Mouse (Mus musculus): ENCODE results near the gene Rab11fip5. TPM values are rescaled to one million over a fixed set of nuclear protein-coding genes. Genes with fewer than 3 reads are reported as not detected.

Gene Rab11fip5
- polyA plus RNA-seq, 1 experiment from 2014 or later, result 12.2 TPM

- no peak overlapping the region for H3K9ac ChIP-seq (replicated peaks)
- WGBS, result 48% methylated on average over 6 of the region's 6 CpGs
- peaks cover 15% of the 10 kb centered on the region for H3K27me3 ChIP-seq
- no peaks in the 10 kb centered on the region for H3K9me3 ChIP-seq
- ATAC-seq, result no peak
- H3K36me3 ChIP-seq, result peaks cover 3% of the 10 kb centered on the region; the same call in 1 of the 2 replicates
- H3K4me3 ChIP-seq (replicated peaks), result no peak overlapping the region
- H3K4me2 ChIP-seq (replicated peaks), result peak overlapping the region; percentile 95; the same call in 1 of the 2 replicates
- H3K4me1 ChIP-seq (replicated peaks), result peaks cover 15% of the 10 kb centered on the region
- H3K27ac ChIP-seq, result no peak overlapping the region
Observed at GRCm38 (mm10) chr6:85331221-85331735, 43.2 kb downstream of the Rab11fip5 start.

GRCm38 (mm10) chr6:85329666-85330185 is 44.7 kb downstream of the Rab11fip5 start:
- Histone ChIP-seq H3K27ac (no peak overlapping the region), H3K9me3 (no peaks in the 10 kb centered on the region), H3K4me1 (replicated peaks) (peaks cover 15% of the 10 kb centered on the region), H3K27me3 (peaks cover 11% of the 10 kb centered on the region), H3K9ac (replicated peaks) (no peak overlapping the region), H3K4me3 (replicated peaks) (no peak overlapping the region), H3K36me3 (no peaks in the 10 kb centered on the region), H3K4me2 (replicated peaks) (no peak overlapping the region)
- ATAC-seq, result no peak
- 95% methylated on average over 4 of the region's 4 CpGs for WGBS

DNA sequence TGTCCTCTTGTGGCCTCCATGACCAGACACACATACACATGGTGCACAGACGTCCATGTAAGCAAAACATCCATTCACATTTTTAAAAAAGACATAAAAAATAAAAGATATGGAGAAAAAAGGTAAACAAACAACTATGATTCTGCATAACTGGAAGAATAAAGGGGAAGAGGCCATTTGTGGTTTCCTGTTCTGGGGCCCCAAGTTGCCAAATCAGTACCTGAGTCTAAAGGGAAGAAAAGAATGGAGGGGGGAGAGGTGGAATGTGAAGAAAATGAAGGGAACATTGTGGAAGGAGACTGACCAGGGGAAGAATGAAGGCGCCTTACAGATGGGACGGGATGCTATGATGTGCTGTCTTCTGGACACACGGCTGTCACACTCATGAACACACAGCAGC is 47.9 kb downstream of the Rab11fip5 start:
- 87% methylated on average over 4 of the region's 4 CpGs for WGBS
- no peak for ATAC-seq
- H3K9me3 ChIP-seq, result no peaks in the 10 kb centered on the region

DNA sequence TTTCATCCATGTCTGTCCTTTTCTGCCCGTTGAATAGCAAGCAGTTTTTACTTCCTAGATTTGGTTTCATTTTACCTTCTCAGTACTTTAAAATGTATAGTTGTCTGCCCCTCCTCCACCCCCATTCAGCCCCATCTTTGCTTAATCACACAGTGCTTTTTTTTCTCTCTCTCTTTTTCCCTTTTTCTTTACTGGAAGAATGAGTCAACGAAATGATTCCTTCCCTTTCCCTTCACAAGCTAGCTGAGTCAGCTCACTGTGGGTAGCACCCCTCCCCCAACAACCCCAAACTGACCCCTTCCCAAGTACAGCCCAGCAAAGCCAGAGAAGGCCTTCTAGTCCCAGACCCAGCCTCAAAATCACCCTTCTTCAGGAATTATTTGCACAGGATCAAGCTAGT is 49.3 kb downstream of the Rab11fip5 start:
- Histone ChIP-seq H3K27me3 (no peaks in the 10 kb centered on the region), H3K4me1 (replicated peaks) (peaks cover 7% of the 10 kb centered on the region; the same call in 1 of the 2 replicates), H3K4me3 (replicated peaks) (no peak overlapping the region), H3K27ac (no peak overlapping the region), H3K9me3 (no peaks in the 10 kb centered on the region), H3K4me2 (replicated peaks) (no peak overlapping the region), H3K36me3 (no peaks in the 10 kb centered on the region), H3K9ac (replicated peaks) (0 out of 2 replicates have a peak overlapping the region, but pooled peaks have one; percentile 12)
- ATAC-seq, result no peak
- WGBS, result 51% methylated on average over 2 of the region's 2 CpGs

More for the DNA sequence above, 47.9 kb downstream of the Rab11fip5 start:
- no peaks in the 10 kb centered on the region for H3K36me3 ChIP-seq
- H3K27ac ChIP-seq, result no peak overlapping the region
- no peak overlapping the region for H3K4me3 ChIP-seq (replicated peaks)
- no peaks in the 10 kb centered on the region for H3K4me1 ChIP-seq (replicated peaks)
- H3K9ac ChIP-seq (replicated peaks), result no peak overlapping the region
- no peak overlapping the region for H3K4me2 ChIP-seq (replicated peaks)
- peaks cover 7% of the 10 kb centered on the region for H3K27me3 ChIP-seq

- Histone ChIP-seq H3K27me3 (no peaks in the 10 kb centered on the region), H3K4me2 (replicated peaks) (no peak overlapping the region), H3K9ac (replicated peaks) (0 out of 2 replicates have a peak overlapping the region, but pooled peaks have one; percentile 14), H3K36me3 (0 out of 2 replicates have a peak, but pooled peaks cover 6% of the 10 kb centered on the region), H3K4me3 (replicated peaks) (no peak overlapping the region), H3K9me3 (peaks cover 3% of the 10 kb centered on the region; the same call in 1 of the 2 replicates), H3K4me1 (replicated peaks) (peaks cover 7% of the 10 kb centered on the region; the same call in 1 of the 2 replicates), H3K27ac (peak overlapping the region; percentile 65; the same call in 1 of the 2 replicates)
- 23% methylated on average over 6 of the region's 6 CpGs for WGBS
- peak; percentile 94 for ATAC-seq
Observed at GRCm38 (mm10) chr6:85320445-85320866, 54.0 kb downstream of the Rab11fip5 start.

- H3K9me3 ChIP-seq, result peaks cover 3% of the 10 kb centered on the region; the same call in 1 of the 2 replicates
- H3K4me3 ChIP-seq (replicated peaks), result no peak overlapping the region
- H3K27me3 ChIP-seq, result no peaks in the 10 kb centered on the region
- no peak overlapping the region for H3K4me2 ChIP-seq (replicated peaks)
- ATAC-seq, result no peak
- H3K36me3 ChIP-seq, result 0 out of 2 replicates have a peak, but pooled peaks cover 6% of the 10 kb centered on the region
- no peak overlapping the region for H3K27ac ChIP-seq
- peaks cover 16% of the 10 kb centered on the region for H3K4me1 ChIP-seq (replicated peaks)
- H3K9ac ChIP-seq (replicated peaks), result no peak overlapping the region
- 87% methylated on average over 2 of the region's 2 CpGs for WGBS
Observed at GRCm38 (mm10) chr6:85316211-85316610, 58.2 kb downstream of the Rab11fip5 start.

DNA sequence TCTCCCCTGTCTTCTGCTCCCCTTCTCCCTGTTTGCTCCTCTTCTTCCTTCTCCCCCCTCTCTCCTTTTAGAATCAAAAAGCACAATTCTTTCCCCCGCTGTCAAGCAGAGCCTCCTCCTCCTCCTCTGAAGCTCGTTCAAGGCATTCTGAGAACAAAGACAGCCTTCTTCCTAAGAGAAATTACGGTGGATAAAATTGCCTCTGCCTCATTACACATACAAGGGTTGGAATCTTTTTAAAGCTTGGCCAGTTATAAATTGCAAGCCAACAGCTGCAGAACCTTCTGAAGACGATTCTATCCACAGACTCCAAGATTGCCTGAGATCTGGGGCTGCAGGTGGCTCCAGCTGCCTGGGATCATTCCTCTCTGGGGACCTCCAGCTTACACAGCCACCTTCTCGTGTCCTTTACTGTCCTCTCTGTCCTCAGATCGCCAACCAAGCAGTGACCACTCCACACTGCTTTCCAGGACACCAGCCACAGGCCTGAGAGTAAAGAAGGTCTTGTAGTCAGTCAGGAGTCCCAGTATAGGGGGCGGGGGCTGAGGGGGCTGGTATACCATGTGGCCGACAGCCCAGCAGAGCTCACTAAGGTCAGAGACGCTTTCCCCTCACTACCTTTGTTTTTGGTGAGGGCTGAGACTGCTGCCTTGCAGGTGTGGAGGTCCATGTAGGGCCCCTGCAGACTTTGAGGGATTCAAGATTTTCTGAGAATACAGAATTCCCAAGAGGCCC is 60.2 kb downstream of the Rab11fip5 start:
- Histone ChIP-seq H3K9ac (replicated peaks) (no peak overlapping the region), H3K9me3 (no peaks in the 10 kb centered on the region), H3K27me3 (no peaks in the 10 kb centered on the region), H3K4me1 (replicated peaks) (peaks cover 9% of the 10 kb centered on the region), H3K27ac (peak overlapping the region; percentile 67), H3K4me3 (replicated peaks) (no peak overlapping the region), H3K36me3 (0 out of 2 replicates have a peak, but pooled peaks cover 1% of the 10 kb centered on the region), H3K4me2 (replicated peaks) (no peak overlapping the region)
- WGBS, result 48% methylated on average over 9 of the region's 9 CpGs
- ATAC-seq, result no peak

DNA sequence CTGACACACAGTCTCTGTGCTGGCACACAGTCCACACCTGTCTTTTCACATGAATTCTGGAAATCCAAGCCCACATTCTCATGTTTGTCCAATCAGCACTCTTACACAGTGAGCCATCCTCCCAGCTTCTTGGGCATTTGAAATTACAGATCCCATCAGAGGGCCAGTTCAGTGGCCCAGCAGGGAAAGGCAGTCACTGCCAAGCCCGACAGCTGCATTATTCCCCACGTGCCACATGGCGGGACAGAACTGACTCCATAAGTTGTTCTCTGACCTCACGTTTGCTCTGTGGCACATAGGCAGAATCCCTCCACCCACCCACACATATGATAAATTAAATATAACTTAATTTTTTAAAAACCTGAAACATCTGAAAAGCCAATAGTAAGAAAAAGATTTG is 66.5 kb downstream of the Rab11fip5 start:
- no peaks in the 10 kb centered on the region for H3K36me3 ChIP-seq
- no peaks in the 10 kb centered on the region for H3K9me3 ChIP-seq
- no peak for ATAC-seq
- WGBS, result 71% methylated on average over 4 of the region's 4 CpGs
- no peak overlapping the region for H3K4me3 ChIP-seq (replicated peaks)
- H3K4me1 ChIP-seq (replicated peaks), result 0 out of 2 replicates have a peak, but pooled peaks cover 2% of the 10 kb centered on the region
- no peaks in the 10 kb centered on the region for H3K27me3 ChIP-seq
- H3K27ac ChIP-seq, result no peak overlapping the region
- no peak overlapping the region for H3K9ac ChIP-seq (replicated peaks)
- no peak overlapping the region for H3K4me2 ChIP-seq (replicated peaks)

GRCm38 (mm10) chr6:85306375-85306774 is 68.1 kb downstream of the Rab11fip5 start:
- Histone ChIP-seq H3K36me3 (no peaks in the 10 kb centered on the region), H3K9me3 (no peaks in the 10 kb centered on the region), H3K9ac (replicated peaks) (no peak overlapping the region), H3K27me3 (no peaks in the 10 kb centered on the region), H3K4me2 (replicated peaks) (no peak overlapping the region), H3K27ac (no peak overlapping the region), H3K4me3 (replicated peaks) (no peak overlapping the region), H3K4me1 (replicated peaks) (0 out of 2 replicates have a peak, but pooled peaks cover 10% of the 10 kb centered on the region)
- ATAC-seq, result no peak
- 82% methylated on average over 3 of the region's 3 CpGs for WGBS

GRCm38 (mm10) chr6:85305826-85306225 is 68.6 kb downstream of the Rab11fip5 start:
- Histone ChIP-seq H3K4me1 (replicated peaks) (0 out of 2 replicates have a peak, but pooled peaks cover 10% of the 10 kb centered on the region), H3K36me3 (no peaks in the 10 kb centered on the region), H3K9ac (replicated peaks) (no peak overlapping the region), H3K4me3 (replicated peaks) (no peak overlapping the region), H3K4me2 (replicated peaks) (no peak overlapping the region), H3K27me3 (no peaks in the 10 kb centered on the region), H3K9me3 (no peaks in the 10 kb centered on the region), H3K27ac (no peak overlapping the region)
- ATAC-seq, result no peak

- Histone ChIP-seq H3K27me3 (no peaks in the 10 kb centered on the region), H3K4me1 (replicated peaks) (0 out of 2 replicates have a peak, but pooled peaks cover 10% of the 10 kb centered on the region), H3K9me3 (no peaks in the 10 kb centered on the region), H3K4me3 (replicated peaks) (no peak overlapping the region), H3K4me2 (replicated peaks) (no peak overlapping the region), H3K36me3 (no peaks in the 10 kb centered on the region), H3K9ac (replicated peaks) (no peak overlapping the region), H3K27ac (no peak overlapping the region)
- WGBS, result 50% methylated on average over 5 of the region's 5 CpGs
- no peak for ATAC-seq
Observed at GRCm38 (mm10) chr6:85304966-85305365, 69.5 kb downstream of the Rab11fip5 start.

All from midbrain, embryonic 13.5 days (tissue).